Mouse (Mus musculus) liver, embryonic 11.5 days (tissue): ENCODE results near the gene Hist1h3d. TPM values are rescaled to one million over a fixed set of nuclear protein-coding genes. Genes with fewer than 3 reads are reported as not detected.

Experiments
- ATAC-seq: fragments of 200-750 bp; cut with Nextera tagmentation; replicated peaks from 2 replicates; pipeline ENCODE4 v1.8.0; 2017; ENCODE audit warnings: moderate number of reproducible peaks, mild to moderate bottlenecking, moderate TSS enrichment, moderate library complexity; ENCODE audit not compliant: low FRiP score
- DNase-seq: peaks from one replicate; pipeline ENCODE4 v3.0.0-alpha.2; 2017; ENCODE audit warnings: low spot score
- H3K27ac ChIP-seq: fragments of 300-500 bp; sonication (generic); 2 replicates; pipeline ENCODE4 v1.5.1; 2014; ENCODE audit warnings: mild to moderate bottlenecking, low read depth, low read length, control low read depth
- H3K27me3 ChIP-seq: fragments of 300-500 bp; sonication (generic); replicated peaks from 2 replicates; pipeline ENCODE4 v1.6.1; 2014; ENCODE audit warnings: low read length, mixed read lengths; ENCODE audit not compliant: control insufficient read depth, insufficient read depth
- H3K36me3 ChIP-seq: fragments of 300-500 bp; sonication (generic); 2 replicates; pipeline ENCODE4 v1.6.1; 2014; ENCODE audit warnings: mild to moderate bottlenecking, low read length, moderate library complexity, mixed read lengths; ENCODE audit not compliant: control insufficient read depth, insufficient read depth
- H3K4me1 ChIP-seq: fragments of 300-500 bp; sonication (generic); replicated peaks from 2 replicates; pipeline ENCODE4 v1.6.1; 2014; ENCODE audit warnings: low read length, mixed read lengths; ENCODE audit not compliant: control insufficient read depth, insufficient read depth
- H3K4me2 ChIP-seq: fragments of 300-500 bp; sonication (generic); 2 replicates; pipeline ENCODE4 v1.6.1; 2014; ENCODE audit warnings: mild to moderate bottlenecking, control low read depth, moderate library complexity
- H3K4me3 ChIP-seq: fragments of 300-500 bp; sonication (generic); 2 replicates; pipeline ENCODE4 v1.5.1; 2014; ENCODE audit warnings: low read depth, low read length, control low read depth
- H3K9ac ChIP-seq: fragments of 300-500 bp; sonication (generic); 2 replicates; pipeline ENCODE4 v1.6.1; 2014; ENCODE audit warnings: low read depth, low read length, control low read depth
- H3K9me3 ChIP-seq: fragments of 300-500 bp; sonication (generic); 2 replicates; pipeline ENCODE4 v1.6.1; 2016; ENCODE audit warnings: low read length, inconsistent platforms, mixed read lengths; ENCODE audit not compliant: control insufficient read depth
- WGBS: fragments of 180-500 bp; shearing (Covaris S2); extraction: QIAGEN DNeasy Blood & Tissue Kit; methylation state at CpG from one replicate; pipeline ENCODE4 v1.1.7; 2014; 5-methylcytosine and 5-hydroxymethylcytosine counted together
- polyA plus RNA-seq: library from polyadenylated mRNA; unstranded; fragments of >200 nt; fragmentation: Nextera tagmentation; extraction: Ambion mirVana; gene quantifications from 2 replicates; pipeline ENCODE4 v1.2.1, GENCODE M21; 2014

Hist1h3d gene
- polyA plus RNA-seq, 1 experiment from 2014 or later = 7.7 TPM

- Histone ChIP-seq H3K9ac (peak overlapping the region; percentile 89), H3K4me3 (peak overlapping the region; percentile 53), H3K36me3 (no peaks in the 10 kb centered on the region), H3K4me1 (peaks cover 14% of the 10 kb centered on the region), H3K9me3 (no peaks in the 10 kb centered on the region), H3K27me3 (no peaks in the 10 kb centered on the region), H3K4me2 (peak overlapping the region; percentile 92), H3K27ac (peak overlapping the region; percentile 99)
- ATAC-seq = no peak
- WGBS = 43% methylated on average over 6 of the region's 6 CpGs
- no peak for DNase-seq
Observed at GRCm38 (mm10) chr13:23576906-23577639, 1.5 kb downstream of the Hist1h3d start.

DNA sequence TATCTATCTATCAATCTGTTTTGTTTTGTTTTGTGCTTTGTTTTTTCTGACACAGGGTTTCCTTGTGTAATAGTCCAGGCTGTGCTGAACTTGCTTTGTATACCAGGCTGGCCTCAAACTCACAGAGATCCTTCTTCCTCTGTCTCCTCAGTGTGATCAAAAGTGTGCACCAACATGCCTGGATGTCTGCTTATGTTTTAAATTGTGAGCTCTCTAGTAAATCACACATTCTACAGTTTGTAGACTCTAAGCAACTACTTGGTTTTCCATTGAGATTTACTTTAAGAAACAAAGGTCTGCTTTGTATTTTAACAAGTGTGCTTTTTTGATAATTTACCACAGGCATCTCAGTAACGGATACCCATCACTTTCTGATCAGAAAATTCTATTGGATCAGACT, 2.3 kb downstream of the Hist1h3d start:
- Histone ChIP-seq H3K27ac (no peak overlapping the region), H3K9ac (no peak overlapping the region), H3K4me2 (no peak overlapping the region), H3K9me3 (no peaks in the 10 kb centered on the region), H3K4me1 (peaks cover 20% of the 10 kb centered on the region), H3K4me3 (no peak overlapping the region), H3K27me3 (no peaks in the 10 kb centered on the region), H3K36me3 (no peaks in the 10 kb centered on the region)
- ATAC-seq (no peak), DNase-seq (no peak)
- WGBS = 95% methylated on average over 1 of the region's 1 CpGs

DNA sequence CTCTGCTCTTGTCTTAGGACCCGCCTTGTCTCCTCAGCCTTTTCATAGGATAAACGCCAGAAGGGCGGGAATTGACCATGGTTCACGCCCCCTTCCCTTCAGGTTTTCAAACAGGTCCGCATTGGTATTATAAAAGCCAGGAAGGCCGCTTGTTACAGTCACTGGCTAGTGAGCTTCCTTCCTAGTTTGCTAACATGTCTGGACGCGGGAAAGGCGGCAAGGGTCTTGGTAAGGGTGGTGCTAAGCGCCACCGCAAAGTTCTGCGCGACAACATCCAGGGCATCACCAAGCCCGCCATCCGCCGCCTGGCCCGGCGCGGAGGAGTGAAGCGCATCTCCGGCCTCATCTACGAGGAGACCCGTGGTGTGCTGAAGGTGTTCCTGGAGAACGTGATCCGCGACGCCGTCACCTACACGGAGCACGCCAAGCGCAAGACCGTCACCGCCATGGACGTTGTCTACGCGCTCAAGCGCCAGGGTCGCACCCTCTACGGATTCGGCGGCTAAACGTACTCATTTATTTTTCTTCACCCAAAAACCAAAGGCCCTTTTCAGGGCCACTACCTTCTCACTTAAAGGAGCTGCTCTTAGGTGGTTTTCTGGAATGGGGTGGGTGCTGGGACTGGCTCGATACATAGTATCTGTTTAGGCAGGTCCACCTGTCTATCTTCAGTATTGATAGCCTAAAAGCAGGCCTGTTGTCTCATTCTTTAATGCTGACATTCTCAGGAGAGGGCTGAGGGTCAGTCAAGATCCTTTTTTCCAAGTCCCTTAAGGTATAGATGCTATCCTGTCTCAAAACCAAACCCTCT, 6.0 kb downstream of the Hist1h3d start, which contains the start of gene Hist1h4d:
Hist1h4d (plus strand) TSS at position 191 of the 811 bp plus-strand sequence.
- DNase-seq (peak; percentile 97), ATAC-seq (peak; percentile 85)
- H3K9me3 ChIP-seq = no peaks in the 10 kb centered on the region
- peak within 1 kb of the TSS; percentile 100 for H3K27ac ChIP-seq
- no peaks in the 10 kb centered on the region for H3K36me3 ChIP-seq
- H3K4me2 ChIP-seq = peak within 1 kb of the TSS; percentile 77
- H3K27me3 ChIP-seq = no peaks in the 10 kb centered on the region
- peaks cover 33% of the 10 kb centered on the region for H3K4me1 ChIP-seq
- H3K4me3 ChIP-seq = peak within 1 kb of the TSS; percentile 50
- peak within 1 kb of the TSS; percentile 77 for H3K9ac ChIP-seq
- WGBS = under 1% methylated on average over 43 of the region's 43 CpGs

DNA sequence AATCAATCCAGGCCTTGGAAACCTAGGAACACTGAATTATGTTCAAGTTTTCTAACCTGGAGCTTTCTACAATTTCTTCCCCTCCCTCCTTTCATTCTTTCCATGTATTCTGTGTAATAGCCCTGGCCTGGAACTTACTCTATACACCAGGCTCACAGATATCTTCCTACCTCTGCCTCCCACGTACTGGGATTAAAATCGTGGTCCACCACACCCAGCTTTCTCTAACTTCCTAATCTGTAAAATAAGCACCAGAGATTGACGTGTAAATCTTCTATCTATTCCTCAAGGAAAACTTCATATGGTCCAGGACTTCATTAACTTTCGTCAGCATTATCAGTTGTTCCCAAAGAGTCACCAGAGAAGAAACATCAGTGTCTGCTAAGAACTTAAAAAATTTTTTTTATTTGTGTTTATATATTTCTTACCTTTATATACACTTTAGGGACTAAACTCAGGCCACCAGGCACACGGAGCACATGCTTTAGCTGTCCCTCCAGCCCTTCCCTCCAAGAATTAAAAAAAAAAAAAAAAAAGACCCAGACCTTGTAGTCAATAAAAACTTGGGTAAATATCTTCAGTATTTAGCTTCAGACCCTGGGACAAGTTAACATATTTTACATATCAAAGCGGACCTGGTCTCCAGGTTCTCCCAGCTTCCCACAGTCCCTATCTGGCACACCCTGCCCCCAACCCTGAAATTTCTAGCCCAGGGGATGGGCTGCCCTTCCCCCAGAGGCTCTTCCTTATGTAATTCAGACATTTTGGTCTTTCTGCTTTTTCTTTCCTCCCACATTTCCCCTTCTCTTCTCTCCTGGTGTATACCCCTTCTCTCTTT, 6.9 kb downstream of the Hist1h3d start:
- H3K27me3 ChIP-seq = no peaks in the 10 kb centered on the region
- no peaks in the 10 kb centered on the region for H3K9me3 ChIP-seq
- peak overlapping the region; percentile 100 for H3K27ac ChIP-seq
- no peaks in the 10 kb centered on the region for H3K36me3 ChIP-seq
- ATAC-seq = peak; percentile 3
- H3K4me1 ChIP-seq = peaks cover 31% of the 10 kb centered on the region
- peak overlapping the region; percentile 77 for H3K9ac ChIP-seq
- H3K4me3 ChIP-seq = peak overlapping the region; percentile 50
- 6% methylated on average over 6 of the region's 6 CpGs for WGBS
- no peak for DNase-seq
- H3K4me2 ChIP-seq = peak overlapping the region; percentile 77

- Histone ChIP-seq H3K36me3 (no peaks in the 10 kb centered on the region), H3K4me3 (no peak overlapping the region; the same call in 1 of the 2 replicates), H3K9me3 (no peaks in the 10 kb centered on the region), H3K4me1 (peaks cover 31% of the 10 kb centered on the region), H3K4me2 (peak overlapping the region; percentile 77), H3K27ac (peak overlapping the region; percentile 100), H3K9ac (peak overlapping the region; percentile 49), H3K27me3 (no peaks in the 10 kb centered on the region)
- ATAC-seq (no peak), DNase-seq (no peak)
Observed at GRCm38 (mm10) chr13:23583387-23584068, 8.0 kb downstream of the Hist1h3d start.

GRCm38 (mm10) chr13:23584331-23584730, 8.8 kb downstream of the Hist1h3d start:
- peak overlapping the region; percentile 87 for H3K4me2 ChIP-seq
- H3K27ac ChIP-seq = peak overlapping the region; percentile 100
- H3K4me3 ChIP-seq = peak overlapping the region; percentile 52
- H3K4me1 ChIP-seq = peaks cover 31% of the 10 kb centered on the region
- H3K27me3 ChIP-seq = no peaks in the 10 kb centered on the region
- DNase-seq (no peak), ATAC-seq (no peak)
- H3K9me3 ChIP-seq = no peaks in the 10 kb centered on the region
- H3K36me3 ChIP-seq = no peaks in the 10 kb centered on the region
- peak overlapping the region; percentile 69 for H3K9ac ChIP-seq

DNA sequence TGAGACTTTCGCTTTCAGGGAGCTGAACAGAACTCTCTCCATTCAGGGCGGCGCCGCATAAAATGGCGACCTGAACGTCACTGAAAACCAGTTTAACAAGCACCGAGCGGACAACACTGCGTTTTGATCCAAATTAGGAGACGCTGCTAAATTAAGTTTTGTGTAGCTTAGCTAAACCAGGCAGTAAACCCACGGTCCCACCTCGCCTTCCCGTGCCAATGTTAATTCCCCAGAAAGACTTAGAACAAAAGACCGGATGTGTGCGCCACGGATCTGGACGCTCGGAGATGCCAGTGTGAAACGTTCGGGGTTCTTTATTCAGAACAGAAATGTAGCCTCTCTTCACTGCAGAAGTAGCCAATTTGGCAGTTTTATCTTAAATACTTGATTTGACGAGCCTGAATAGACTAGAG, 9.5 kb downstream of the Hist1h3d start:
- H3K9ac ChIP-seq = peak overlapping the region; percentile 69
- no peaks in the 10 kb centered on the region for H3K36me3 ChIP-seq
- peaks cover 31% of the 10 kb centered on the region for H3K4me1 ChIP-seq
- H3K27ac ChIP-seq = peak overlapping the region; percentile 100
- no peaks in the 10 kb centered on the region for H3K9me3 ChIP-seq
- no peaks in the 10 kb centered on the region for H3K27me3 ChIP-seq
- DNase-seq (peak; percentile 80), ATAC-seq (peak; percentile 7; the same call in 1 of the 2 replicates)
- under 1% methylated on average over 21 of the region's 21 CpGs for WGBS
- peak overlapping the region; percentile 87 for H3K4me2 ChIP-seq
- H3K4me3 ChIP-seq = peak overlapping the region; percentile 52
